Mouse (Mus musculus) gastrocnemius, postnatal 36 days (tissue): ENCODE results near the gene Armc7. TPM values are rescaled to one million over a fixed set of nuclear protein-coding genes. Genes with fewer than 3 reads are reported as not detected.
A peak's percentile ranks its signal among the peaks of the same experiment; 100 is the strongest.
"Not testable (repeated sequence)": the region's sequence is repeated elsewhere in the genome, so short reads cannot be mapped to it uniquely, and the experiment has no call there.

Source experiments
- DNase-seq, 2 experiments: peaks; one replicate each; pipeline ENCODE4 v3.0.0; 2022
- intact Hi-C: fragments of 180-260 bp; cut with DNase I; formaldehyde crosslinking; loops from one replicate; pipeline ENCODE4 v1.15.1; 2025
- microRNA-seq, 2 experiments: library from miRNA; unstranded; fragments of <30 nt; microRNA quantifications; one replicate each; pipeline ENCODE4 v1.2.0; 2021
- total RNA-seq, 2 experiments: library from RNA; stranded (reverse); gene quantifications; 2 replicates each; pipeline ENCODE4 v1.2.3; 2021

The Armc7 gene
- total RNA-seq, 2 experiments from 2014 or later, result 0.89 to 1.2 TPM

- intact Hi-C loops, result no loop called here
- no peak for DNase-seq
Measured at GRCm38 (mm10) chr11:115519581-115519980, 44.1 kb downstream of the Armc7 start.

- intact Hi-C loops, result no loop called here
- no peak for DNase-seq
Measured at GRCm38 (mm10) chr11:115520218-115520617, 44.8 kb downstream of the Armc7 start.

GRCm38 (mm10) chr11:115521080-115521479 lies 45.6 kb downstream of the Armc7 start:
- intact Hi-C loops, result no loop called here
- no peak for DNase-seq

- intact Hi-C loops, result no loop called here
- no peak for DNase-seq
Measured at GRCm38 (mm10) chr11:115522238-115522637, 46.8 kb downstream of the Armc7 start.

GRCm38 (mm10) chr11:115522703-115523102 lies 47.2 kb downstream of the Armc7 start:
- DNase-seq, result no peak
- intact Hi-C loops, result no loop called here

- intact Hi-C loops, DNase-seq: not testable (repeated sequence)
Measured at GRCm38 (mm10) chr11:115526446-115526845, 51.0 kb downstream of the Armc7 start.

GRCm38 (mm10) chr11:115534759-115535371 lies 59.4 kb downstream of the Armc7 start:
- intact Hi-C loops, result no loop called here
- no peak for DNase-seq

GRCm38 (mm10) chr11:115535401-115536037 lies 60.1 kb downstream of the Armc7 start:
- intact Hi-C loops, result no loop called here
- peak; percentile 47 to 53 for DNase-seq

GRCm38 (mm10) chr11:115536038-115536681 lies 60.7 kb downstream of the Armc7 start, which contains the start of gene Sumo2:
Sumo2 (minus strand) TSS chr11:115536276.
- intact Hi-C loops, result no loop called here
- peak; percentile 97 to 99 for DNase-seq

GRCm38 (mm10) chr11:115536856-115537568 lies 61.5 kb downstream of the Armc7 start:
- intact Hi-C loops, result no loop called here
- DNase-seq, result no peak

- DNase-seq, result no peak
- intact Hi-C loops, result loop anchor here (2.0 kb wide), 1 partner anchor 53 kb away; no protein-coding TSS in a partner anchor
Measured at GRCm38 (mm10) chr11:115538045-115538444, 62.6 kb downstream of the Armc7 start.

Small RNA genes lying within 50 kb of the gene (microRNA-seq; reads per million reads assigned to microRNA genes)
- 0 to 1.1 reads per million in 2 experiments for gene Mir3968

Other genes starting within 250 kb of the Armc7 start
- not detected for gene Grin2c, start 208.4 kb upstream of the Armc7 start, total RNA-seq
- 1 to 10 TPM; 3.6 to 4.4 TPM for gene Fdxr, start 198.6 kb upstream of the Armc7 start, total RNA-seq
- gene Fads6, start 178.0 kb upstream of the Armc7 start, total RNA-seq, result 1 to 10 TPM; 2.4 to 3.5 TPM
- not detected for gene Otop2, start 168.5 kb upstream of the Armc7 start, total RNA-seq
- 1 to 10 TPM in 1 of 2 experiments, under 1 TPM in 1; 0.72 to 1.3 TPM for gene Ush1g, start 153.6 kb upstream of the Armc7 start, total RNA-seq
- gene Otop3, start 140.9 kb upstream of the Armc7 start, total RNA-seq, result not detected
- gene Hid1, start 107.9 kb upstream of the Armc7 start, total RNA-seq, result 1 to 10 TPM; 2.0 TPM
- gene Cdr2l, start 93.8 kb upstream of the Armc7 start, total RNA-seq, result 1 to 10 TPM; 2.1 to 2.6 TPM
- 10 to 100 TPM; 86.7 to 98.5 TPM for gene Mrpl58, start 71.9 kb upstream of the Armc7 start, total RNA-seq
- 100 to 1,000 TPM; 770 to 834 TPM for gene Atp5h, start 55.7 kb upstream of the Armc7 start, total RNA-seq
- 10 to 100 TPM; 12.7 to 12.9 TPM for gene Kctd2, start 55.5 kb upstream of the Armc7 start, total RNA-seq
- gene Trim80, start 35.1 kb upstream of the Armc7 start, total RNA-seq, result not detected
- gene Slc16a5, start 13.2 kb upstream of the Armc7 start, total RNA-seq, result under 1 TPM in 1 of 2 experiments, not detected in 1; 0.61 TPM
- gene Nt5c, start 16.2 kb downstream of the Armc7 start, total RNA-seq, result 1 to 10 TPM; 6.5 to 9.2 TPM
- 10 to 100 TPM; 34.6 to 48.3 TPM for gene Jpt1, start 38.7 kb downstream of the Armc7 start, total RNA-seq
- gene Sumo2, start 60.6 kb downstream of the Armc7 start, total RNA-seq, result 100 to 1,000 TPM; 107 to 124 TPM
- 10 to 100 TPM; 15.8 to 20.8 TPM for gene Nup85, start 88.8 kb downstream of the Armc7 start, total RNA-seq
- gene Mrps7, start 128.3 kb downstream of the Armc7 start, total RNA-seq, result 10 to 100 TPM; 66.8 to 72.4 TPM
- gene Gga3, start 128.4 kb downstream of the Armc7 start, total RNA-seq, result 10 to 100 TPM; 12.5 to 13.0 TPM
- 10 to 100 TPM; 41.8 to 45.8 TPM for gene Mif4gd, start 137.3 kb downstream of the Armc7 start, total RNA-seq
- 10 to 100 TPM; 44.4 to 46.8 TPM for gene Slc25a19, start 152.6 kb downstream of the Armc7 start, total RNA-seq
- 10 to 100 TPM; 56.4 to 65.7 TPM for gene Grb2, start 232.9 kb downstream of the Armc7 start, total RNA-seq